Mouse (Mus musculus) spleen, postnatal 4 days (tissue): ENCODE measurements at regions not wholly inside any gene's neighbourhood (a gene's known extent, or its start where the extent isn't known, plus 50 kb on each side); places are given as distances from the start of the nearest gene placed in this dataset.
"Not testable (repeated sequence)": the region's sequence is repeated elsewhere in the genome, so short reads cannot be mapped to it uniquely, and the experiment has no call there.

Experiments
- DNase-seq, 2 experiments: peaks; one replicate each; pipeline ENCODE4 v3.0.0; 2022; ENCODE audit warnings: low spot score in 2 of 2

DNA sequence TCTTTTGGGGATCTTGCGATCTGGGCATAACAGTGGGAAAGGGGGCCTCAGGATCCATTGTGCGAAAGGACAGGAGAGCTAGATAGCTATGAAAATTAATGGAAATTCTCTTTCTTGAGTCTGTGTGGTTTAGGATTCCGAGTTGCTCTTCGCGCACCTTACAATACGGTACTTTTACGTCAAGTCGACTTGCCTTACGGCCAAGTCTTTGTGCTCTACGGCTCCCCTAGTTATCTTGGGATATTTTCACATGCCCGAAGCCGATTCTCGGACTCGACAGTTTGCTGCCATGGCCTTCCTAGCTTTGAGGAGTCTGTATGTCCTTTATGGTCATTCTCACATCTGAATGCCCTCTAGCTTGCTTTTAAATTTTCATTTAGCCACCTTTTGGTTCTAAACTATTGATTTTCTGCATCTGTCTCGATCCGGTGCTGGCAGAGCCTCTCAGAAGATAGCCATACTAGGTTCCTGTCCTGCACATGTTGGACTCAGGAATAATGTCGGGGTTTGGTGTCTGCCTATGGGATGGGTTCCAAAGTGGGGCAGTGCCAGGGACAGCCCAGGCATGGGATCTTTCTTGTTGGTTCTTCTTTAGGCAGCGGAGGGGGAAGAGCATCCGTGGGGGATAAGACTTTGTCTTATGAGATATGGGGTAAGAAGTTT is 109.0 kb upstream of the Olfr1324 start:
- peak; percentile 32 to 55 for DNase-seq

DNA sequence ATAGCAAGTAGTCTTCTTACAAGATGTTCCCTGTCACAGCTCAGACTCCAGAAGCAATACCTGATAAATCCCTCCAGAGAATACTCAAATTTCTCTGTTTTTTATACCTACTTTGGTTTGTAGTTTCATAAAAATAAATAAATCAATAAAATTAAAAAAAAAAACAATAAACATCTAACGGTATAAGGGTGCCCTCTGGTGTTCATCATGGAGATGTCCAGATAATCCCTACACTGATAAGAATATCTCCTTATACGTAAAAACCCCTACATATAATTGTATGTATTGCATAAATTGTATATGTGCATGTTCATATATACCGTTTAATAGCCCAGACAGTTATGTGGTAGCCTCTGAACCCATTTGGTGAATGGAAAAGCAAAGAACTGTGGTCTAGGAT is 75.7 kb upstream of the Olfr1324 start:
- no peak for DNase-seq

DNA sequence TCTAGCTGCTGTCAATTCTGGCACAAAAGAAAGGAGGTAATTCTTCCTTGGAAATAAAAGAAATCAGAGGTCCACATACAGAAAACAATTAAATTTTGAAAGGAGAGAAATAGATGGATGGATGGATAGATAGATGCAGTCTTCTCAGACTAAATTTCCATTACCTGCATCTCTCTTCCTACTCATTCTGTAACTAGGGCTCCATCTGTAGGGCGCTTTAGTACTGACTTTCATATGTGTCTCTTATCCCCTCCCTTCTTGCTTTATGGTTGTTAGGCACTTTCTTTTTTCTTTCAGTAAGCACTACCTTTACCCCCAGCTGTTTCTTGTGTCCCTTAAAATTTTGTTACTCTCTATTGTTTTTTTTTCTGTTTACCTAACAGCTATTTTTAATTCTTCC is 72.9 kb upstream of the Olfr1324 start:
- DNase-seq, result no peak

DNA sequence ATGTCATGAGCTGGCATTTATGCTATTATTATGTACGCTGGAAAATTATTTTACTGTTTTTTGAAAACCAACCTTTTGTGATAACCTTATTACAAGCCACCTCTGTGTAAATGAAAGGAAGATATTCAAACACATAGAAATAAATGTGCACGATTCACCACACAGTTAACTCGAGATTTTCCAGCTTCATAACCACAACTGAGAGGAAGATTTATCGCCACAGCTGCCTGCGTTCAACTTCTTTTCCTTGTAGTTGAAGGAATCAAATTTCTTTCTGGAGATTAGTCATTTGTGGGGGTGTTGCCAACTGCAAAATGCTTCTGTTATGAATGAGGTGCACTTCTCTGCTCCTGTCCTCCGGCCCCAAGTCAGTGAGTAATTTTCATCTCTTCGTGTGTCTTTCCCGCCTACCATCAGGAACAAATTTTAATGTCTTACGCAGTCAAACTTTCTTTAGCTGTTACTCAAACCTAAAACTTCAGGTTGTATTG is 62.2 kb upstream of the Olfr1324 start:
- DNase-seq, result not testable (repeated sequence)
